In genomic region chr2:32586871-32587351, GRCm38 (mm10) we compare ENCODE assay signal across 8 mouse cellular contexts. TPM values are rescaled to one million over a fixed set of nuclear protein-coding genes. Genes with fewer than 3 reads are reported as not detected.
A peak's percentile ranks its signal among the peaks of the same experiment; 100 is the strongest.
DNase-seq lines count a peak whose midpoint lies in the region; ATAC-seq and TF ChIP-seq lines count a peak whose summit lies in the region.

Gene St6galnac4, plus strand, starts transcription at chr2:32587095.

- peak within 1 kb of the TSS; percentile 99 for H3K27ac ChIP-seq in brown adipose tissue, adult 24 weeks (replicated peaks; ENCODE audit: low read depth, low read length)
- H3K27ac ChIP-seq in heart, embryonic 12.5 days (ENCODE audit: poor library complexity, severe bottlenecking): peak within 1 kb of the TSS; percentile 83
- H3K27ac ChIP-seq in kidney, postnatal 0 days: peak within 1 kb of the TSS; percentile 68
- H3K27ac ChIP-seq in liver, embryonic 12.5 days: peak within 1 kb of the TSS; percentile 47; the same call in 1 of the 2 replicates
- H3K27ac ChIP-seq in stomach, embryonic 14.5 days (ENCODE audit: low read length): peak within 1 kb of the TSS; percentile 64

- no peaks in the 10 kb centered on the region for H3K27me3 ChIP-seq in heart, embryonic 12.5 days (replicated peaks)
- no peaks in the 10 kb centered on the region for H3K27me3 ChIP-seq in kidney, postnatal 0 days (ENCODE audit: insufficient read depth, low read length)
- peaks cover 6% of the 10 kb centered on the region; the same call in 1 of the 2 replicates for H3K27me3 ChIP-seq in liver, embryonic 12.5 days (replicated peaks)
- no peaks in the 10 kb centered on the region for H3K27me3 ChIP-seq in stomach, embryonic 14.5 days (ENCODE audit: control insufficient read depth, insufficient read depth, low read length)

- peak within 1 kb of the TSS; percentile 84 for H3K4me3 ChIP-seq in brown adipose tissue, adult 24 weeks (ENCODE audit: insufficient read depth, low read depth, low read length)
- peak within 1 kb of the TSS; percentile 75 for H3K4me3 ChIP-seq in heart, embryonic 12.5 days
- peak within 1 kb of the TSS; percentile 57 for H3K4me3 ChIP-seq in kidney, postnatal 0 days (replicated peaks; ENCODE audit: low read depth, low read length)
- H3K4me3 ChIP-seq in liver, embryonic 12.5 days: peak within 1 kb of the TSS; percentile 69
- H3K4me3 ChIP-seq in stomach, embryonic 14.5 days (ENCODE audit: low read depth, low read length): peak within 1 kb of the TSS; percentile 46

- peaks cover 4% of the 10 kb centered on the region for H3K4me1 ChIP-seq in brown adipose tissue, adult 24 weeks (ENCODE audit: control insufficient read depth, insufficient read depth, insufficient read length, low read length)
- H3K4me1 ChIP-seq in heart, embryonic 12.5 days (replicated peaks): peaks cover 44% of the 10 kb centered on the region
- peaks cover 4% of the 10 kb centered on the region for H3K4me1 ChIP-seq in kidney, postnatal 0 days (replicated peaks; ENCODE audit: insufficient read depth, low read length)
- peaks cover 53% of the 10 kb centered on the region for H3K4me1 ChIP-seq in liver, embryonic 12.5 days
- peaks cover 16% of the 10 kb centered on the region; the same call in 1 of the 2 replicates for H3K4me1 ChIP-seq in stomach, embryonic 14.5 days (ENCODE audit: control insufficient read depth, insufficient read depth, low read length)

- WGBS in heart, embryonic 12.5 days: under 1% methylated on average over 38 of the region's 38 CpGs
- WGBS in kidney, postnatal 0 days: under 1% methylated on average over 38 of the region's 38 CpGs
- under 1% methylated on average over 38 of the region's 38 CpGs for WGBS in liver, embryonic 12.5 days (ENCODE audit: insufficient replicate concordance)
- WGBS in stomach, embryonic 14.5 days: under 1% methylated on average over 38 of the region's 38 CpGs

- no peaks in the 10 kb centered on the region for H3K9me3 ChIP-seq in heart, embryonic 12.5 days (replicated peaks)
- no peaks in the 10 kb centered on the region for H3K9me3 ChIP-seq in kidney, postnatal 0 days (replicated peaks; ENCODE audit: low read length)
- H3K9me3 ChIP-seq in liver, embryonic 12.5 days (replicated peaks): no peaks in the 10 kb centered on the region
- no peaks in the 10 kb centered on the region for H3K9me3 ChIP-seq in stomach, embryonic 14.5 days (ENCODE audit: control insufficient read depth, low read depth, low read length)

- peak; percentile 64 for TF ChIP-seq CTCF in kidney, postnatal 0 days (IDR thresholded peaks at IDR 0.05; ENCODE audit: low read depth)

- peak; percentile 96 for DNase-seq in kidney, postnatal 0 days (ENCODE audit: low spot score)
- DNase-seq in naive thymus-derived CD4-positive, alpha-beta T cell, adult 2 months (ENCODE audit: low read depth): peak; percentile 97

- peaks cover 16% of the 10 kb centered on the region for H3K36me3 ChIP-seq in heart, embryonic 12.5 days
- H3K36me3 ChIP-seq in kidney, postnatal 0 days (ENCODE audit: insufficient read depth, low read length): no peaks in the 10 kb centered on the region
- peaks cover 8% of the 10 kb centered on the region for H3K36me3 ChIP-seq in liver, embryonic 12.5 days
- no peaks in the 10 kb centered on the region; the same call in 1 of the 2 replicates for H3K36me3 ChIP-seq in stomach, embryonic 14.5 days (ENCODE audit: control insufficient read depth, insufficient read depth, low read length)

- peak; percentile 81 for ATAC-seq in CD4-positive, CD25-positive, alpha-beta regulatory T cell, adult 4 months
- ATAC-seq in erythroid progenitor cell, adult 5-6 weeks (replicated peaks; ENCODE audit: low FRiP score, poor library complexity, severe bottlenecking): peak; percentile 79
- peak; percentile 90 for ATAC-seq in heart, embryonic 12.5 days (ENCODE audit: insufficient number of reproducible peaks, low FRiP score)
- ATAC-seq in kidney, postnatal 0 days (replicated peaks; ENCODE audit: low FRiP score, low read depth): peak; percentile 79
- ATAC-seq in liver, embryonic 12.5 days: peak; percentile 83
- peak; percentile 90 for ATAC-seq in stomach, embryonic 14.5 days (ENCODE audit: insufficient number of reproducible peaks, insufficient read depth, low FRiP score, low read depth)

- H3K4me2 ChIP-seq in heart, embryonic 12.5 days: peak within 1 kb of the TSS; percentile 86
- H3K4me2 ChIP-seq in kidney, postnatal 0 days (ENCODE audit: low read length): peak within 1 kb of the TSS; percentile 70
- peak within 1 kb of the TSS; percentile 94 for H3K4me2 ChIP-seq in liver, embryonic 12.5 days
- peak within 1 kb of the TSS; percentile 72 for H3K4me2 ChIP-seq in stomach, embryonic 14.5 days (replicated peaks; ENCODE audit: low read depth, low read length)

- H3K9ac ChIP-seq in heart, embryonic 12.5 days: peak within 1 kb of the TSS; percentile 83
- peak within 1 kb of the TSS; percentile 67 for H3K9ac ChIP-seq in kidney, postnatal 0 days (ENCODE audit: low read depth, low read length)
- peak within 1 kb of the TSS; percentile 76 for H3K9ac ChIP-seq in liver, embryonic 12.5 days
- H3K9ac ChIP-seq in stomach, embryonic 14.5 days (replicated peaks; ENCODE audit: low read depth, low read length): peak within 1 kb of the TSS; percentile 40

RNA-seq across cellular contexts. Expression of gene St6galnac4, which starts in this region (rescaled TPM):
- polyA plus RNA-seq in CD4-positive, CD25-positive, alpha-beta regulatory T cell, adult 4 months (2017; shearing (Covaris generic)): 10 to 100 TPM; 25.2 to 38.6 TPM
- 2.4 and 3.0 TPM in 2 replicates for polyA plus RNA-seq in brown adipose tissue, adult 24 weeks (2012; ENCODE audit: insufficient read depth, insufficient read length, missing spikeins)
- total RNA-seq in erythroid progenitor cell, adult 5-6 weeks (2015; ENCODE audit: low replicate concordance): 2.9 and 3.8 TPM in 2 replicates
- total RNA-seq in erythroid progenitor cell, adult 5-6 weeks (2017; ENCODE audit: low replicate concordance): 2.3 and 2.4 TPM in 2 replicates
- 45.6 and 47.2 TPM in 2 replicates for polyA plus RNA-seq in heart, embryonic 12.5 days (2016; fragmentation: Nextera tagmentation; extraction: Ambion mirVana)
- 15.8 and 18.1 TPM in 2 replicates for polyA plus RNA-seq in kidney, postnatal 0 days (2015; fragmentation: Nextera tagmentation; extraction: Ambion mirVana)
- 17.5 and 18.9 TPM in 2 replicates for polyA plus RNA-seq in liver, embryonic 12.5 days (2016; fragmentation: Nextera tagmentation; extraction: Ambion mirVana)
- 17.0 and 18.1 TPM in 2 replicates for polyA plus RNA-seq in stomach, embryonic 14.5 days (2014; fragmentation: Nextera tagmentation; extraction: Ambion mirVana)

Comparison
In these comparisons a context has a peak if more than half of its experiments do, and no peak if none do; other contexts are left out.
1. Peak in every context shown above with its lines: DNase-seq, ATAC-seq, H3K4me3 ChIP-seq and H3K27ac ChIP-seq.
2. H3K27ac ChIP-seq: peak in every context shown above with its lines; median percentile 99 in brown adipose tissue, adult 24 weeks; 83 in heart, embryonic 12.5 days; 68 in kidney, postnatal 0 days; 64 in stomach, embryonic 14.5 days; 47 in liver, embryonic 12.5 days.